Mouse (Mus musculus): ENCODE data around the gene Gpr158.
"Not testable (repeated sequence)": the region's sequence is repeated elsewhere in the genome, so short reads cannot be mapped to it uniquely, and the experiment has no call there.

Gpr158 gene

GRCm38 (mm10) chr2:21367345-21368111 is at the start of gene Gpr158:
Gene Gpr158, plus strand, starts transcription at chr2:21367542.
- in situ Hi-C loops (cut with MseI, MboI): no loop called here

GRCm38 (mm10) chr2:21343821-21344220 is 23.5 kb upstream of the Gpr158 start:
- in situ Hi-C loops (cut with MseI, MboI): no loop called here

- in situ Hi-C loops (cut with MseI, MboI): no loop called here
Measured at GRCm38 (mm10) chr2:21368351-21369170, 1.2 kb downstream of the Gpr158 start.

GRCm38 (mm10) chr2:21369171-21369485 is 1.8 kb downstream of the Gpr158 start:
- in situ Hi-C loops (cut with MseI, MboI): no loop called here

- in situ Hi-C loops (cut with MseI, MboI): no loop called here
Measured at GRCm38 (mm10) chr2:21369556-21369955, 2.2 kb downstream of the Gpr158 start.

GRCm38 (mm10) chr2:21379516-21379915 is 12.2 kb downstream of the Gpr158 start:
- in situ Hi-C loops (cut with MseI, MboI): no loop called here

- in situ Hi-C loops (cut with MseI, MboI): no loop called here
Measured at GRCm38 (mm10) chr2:21392727-21393126, 25.4 kb downstream of the Gpr158 start.

GRCm38 (mm10) chr2:21397347-21397746 is 30.0 kb downstream of the Gpr158 start:
- in situ Hi-C loops (cut with MseI, MboI): no loop called here

- in situ Hi-C loops (cut with MseI, MboI): no loop called here
Measured at GRCm38 (mm10) chr2:21399657-21400056, 32.3 kb downstream of the Gpr158 start.

- in situ Hi-C loops (cut with MseI, MboI): no loop called here
Measured at GRCm38 (mm10) chr2:21405617-21406016, 38.3 kb downstream of the Gpr158 start.

- in situ Hi-C loops (cut with MseI, MboI): no loop called here
Measured at GRCm38 (mm10) chr2:21407443-21407985, 40.2 kb downstream of the Gpr158 start.

- in situ Hi-C loops (cut with MseI, MboI): no loop called here
Measured at GRCm38 (mm10) chr2:21408821-21409220, 41.5 kb downstream of the Gpr158 start.

- in situ Hi-C loops (cut with MseI, MboI): no loop called here
Measured at GRCm38 (mm10) chr2:21430288-21430687, 62.9 kb downstream of the Gpr158 start.

- in situ Hi-C loops (cut with MseI, MboI): no loop called here
Measured at GRCm38 (mm10) chr2:21431182-21431581, 63.8 kb downstream of the Gpr158 start.

GRCm38 (mm10) chr2:21439626-21440025 is 72.3 kb downstream of the Gpr158 start:
- in situ Hi-C loops (cut with MseI, MboI): no loop called here

- in situ Hi-C loops (cut with MseI, MboI): not testable (repeated sequence)
Measured at GRCm38 (mm10) chr2:21460606-21461005, 93.3 kb downstream of the Gpr158 start.

GRCm38 (mm10) chr2:21474957-21475356 is 107.6 kb downstream of the Gpr158 start:
- in situ Hi-C loops (cut with MseI, MboI): no loop called here

- in situ Hi-C loops (cut with MseI, MboI): no loop called here
Measured at GRCm38 (mm10) chr2:21496881-21497280, 129.5 kb downstream of the Gpr158 start.

GRCm38 (mm10) chr2:21497965-21498364 is 130.6 kb downstream of the Gpr158 start:
- in situ Hi-C loops (cut with MseI, MboI): no loop called here

- in situ Hi-C loops (cut with MseI, MboI): no loop called here
Measured at GRCm38 (mm10) chr2:21499399-21499798, 132.1 kb downstream of the Gpr158 start.

GRCm38 (mm10) chr2:21507449-21507848 is 140.1 kb downstream of the Gpr158 start:
- in situ Hi-C loops (cut with MseI, MboI): no loop called here

GRCm38 (mm10) chr2:21530750-21531149 is 163.4 kb downstream of the Gpr158 start:
- in situ Hi-C loops (cut with MseI, MboI): no loop called here

- in situ Hi-C loops (cut with MseI, MboI): no loop called here
Measured at GRCm38 (mm10) chr2:21619180-21619579, 251.8 kb downstream of the Gpr158 start.
